Mouse (Mus musculus) spleen, postnatal 14 days (tissue): ENCODE measurements around the gene Pde5a.

ENCODE experiments used
- DNase-seq, 2 experiments: peaks; one replicate each; pipeline ENCODE4 v3.0.0; 2021 to 2022; ENCODE audit warnings: low spot score in 2 of 2

Pde5a gene

DNA sequence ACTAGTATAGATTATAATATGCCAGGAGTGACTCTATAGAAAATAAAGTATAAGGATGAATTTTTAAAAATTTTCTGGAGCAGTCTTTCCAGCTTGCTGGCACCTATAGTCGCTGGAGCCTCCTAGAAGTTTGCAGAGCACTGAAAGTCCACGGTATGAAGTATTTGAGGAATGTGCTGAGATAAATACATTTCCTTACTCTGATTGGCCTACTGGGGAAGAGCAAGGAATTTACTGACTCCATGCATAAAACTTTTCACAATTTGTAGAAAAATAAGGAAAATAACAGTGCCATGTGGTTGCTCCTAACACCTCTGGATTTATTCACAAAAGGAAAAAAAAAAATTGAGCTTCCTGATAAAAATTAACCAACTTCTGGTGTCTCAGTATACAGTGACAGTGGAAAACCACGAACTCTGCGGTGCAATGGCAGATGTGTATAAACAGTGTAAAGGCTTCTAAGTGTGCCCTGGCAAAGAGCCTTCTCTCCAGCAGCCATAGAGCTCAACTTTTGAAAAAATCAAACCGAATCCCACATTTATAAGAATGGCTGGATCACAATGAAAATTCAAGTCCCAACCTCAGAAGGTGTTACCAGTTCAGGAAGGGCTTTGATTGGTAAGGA is 119.8 kb downstream of the Pde5a start:
- no peak for DNase-seq

- no peak for DNase-seq
Measured at GRCm38 (mm10) chr3:122855149-122855548, 126.4 kb downstream of the Pde5a start.

DNA sequence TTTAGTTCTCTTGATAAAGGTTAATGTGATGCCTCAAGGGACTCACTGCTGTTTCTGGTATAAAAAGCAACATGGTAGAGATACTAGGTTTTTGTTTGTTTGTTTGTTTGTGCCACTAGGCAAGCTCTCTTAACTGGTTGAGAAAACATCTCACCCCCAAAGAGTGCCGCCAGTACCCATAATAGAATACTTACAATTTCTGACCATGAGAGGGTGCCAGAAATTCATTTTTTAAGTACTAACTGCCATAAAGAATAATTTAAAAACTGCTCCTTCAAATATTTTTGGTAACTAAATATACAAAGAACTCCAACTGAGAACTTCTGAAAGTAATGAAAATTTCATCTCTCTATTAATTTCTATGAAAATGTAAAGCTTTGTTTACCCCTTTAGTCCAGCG is 131.1 kb downstream of the Pde5a start:
- no peak for DNase-seq

DNA sequence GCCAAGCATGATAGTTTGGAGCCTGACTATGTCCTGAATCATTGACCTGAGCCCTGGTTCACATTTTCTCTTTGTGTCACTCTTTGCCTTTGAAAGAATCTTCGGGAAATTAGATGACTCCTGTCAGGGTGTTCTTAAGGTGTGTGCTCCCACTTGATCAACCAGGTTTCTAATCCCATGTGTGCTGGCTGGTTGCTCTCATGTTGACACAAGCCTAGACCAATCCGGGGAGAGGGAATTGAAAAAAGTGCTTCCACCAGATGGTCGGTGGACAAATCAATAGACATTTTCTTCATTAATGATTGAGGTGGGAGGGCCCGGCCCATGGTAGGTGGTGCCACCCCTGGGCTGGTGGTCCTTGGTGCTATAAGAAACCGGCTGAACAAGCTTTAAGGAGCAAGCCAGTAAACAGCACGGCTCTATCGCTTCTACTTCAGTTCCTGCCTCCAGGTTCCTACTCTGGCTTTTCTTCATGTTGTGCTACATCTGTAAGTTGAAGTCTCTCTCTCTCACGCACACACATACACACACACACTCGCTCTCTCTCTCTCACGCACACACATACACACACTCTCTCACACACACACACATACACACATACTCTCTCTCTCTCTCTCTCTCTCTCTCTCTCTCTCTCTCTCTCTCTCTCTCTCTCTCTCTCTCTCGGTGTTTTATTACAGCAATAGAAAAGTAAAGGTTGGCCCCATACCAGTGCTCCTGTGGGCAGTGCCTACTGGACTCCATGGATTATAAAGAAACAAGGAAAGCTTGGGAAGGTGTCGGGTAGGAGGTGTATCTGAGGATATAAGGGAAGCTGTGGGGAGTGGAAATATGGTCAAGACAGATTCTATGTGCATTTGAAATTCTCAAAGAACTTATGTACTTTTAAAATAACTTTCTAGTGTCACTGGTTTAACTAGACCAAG is 132.1 kb downstream of the Pde5a start:
- no peak for DNase-seq

GRCm38 (mm10) chr3:122865092-122865491 is 136.3 kb downstream of the Pde5a start:
- no peak for DNase-seq

GRCm38 (mm10) chr3:122868270-122868669 is 139.5 kb downstream of the Pde5a start:
- no peak for DNase-seq

DNA sequence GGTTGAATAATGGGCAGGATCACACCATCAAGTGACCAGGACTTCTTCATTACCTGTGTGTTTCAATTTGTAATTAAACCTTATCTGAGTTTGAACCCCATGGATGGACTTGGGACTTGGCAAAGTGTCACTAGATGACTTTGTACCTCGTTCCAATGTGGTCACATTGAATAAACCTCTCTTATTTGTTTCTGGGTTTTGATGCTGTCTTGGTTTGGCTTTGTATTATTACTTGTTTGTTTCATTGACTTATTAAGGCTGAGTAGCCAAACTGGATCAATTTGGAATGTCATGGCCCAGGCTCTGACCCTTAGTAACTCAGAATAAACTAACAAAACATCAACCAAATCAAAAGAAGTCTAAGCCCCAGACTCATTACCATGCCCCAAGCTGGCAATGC is 142.8 kb downstream of the Pde5a start:
- no peak for DNase-seq

DNA sequence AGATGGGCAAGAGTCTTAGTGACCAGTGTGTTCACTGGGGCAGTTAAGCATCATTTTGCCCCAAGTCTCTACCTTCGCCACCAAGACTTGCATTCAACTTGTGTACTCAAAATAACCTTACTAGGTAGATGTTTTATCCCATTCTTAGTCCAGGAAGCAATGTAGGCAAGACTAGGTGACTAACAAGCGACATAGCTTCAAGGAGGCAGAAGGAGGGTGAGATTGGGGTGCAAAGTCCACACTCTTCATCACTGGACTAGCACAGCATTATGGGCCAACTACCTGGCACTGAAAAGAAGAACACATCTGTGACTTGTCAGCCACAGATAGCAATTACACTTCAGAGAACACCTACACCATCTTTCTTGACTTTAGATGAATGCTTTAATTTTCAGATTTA is 148.1 kb downstream of the Pde5a start:
- DNase-seq = no peak

- no peak for DNase-seq
Measured at GRCm38 (mm10) chr3:122877543-122877942, 148.8 kb downstream of the Pde5a start.

GRCm38 (mm10) chr3:122878705-122879315 is 150.1 kb downstream of the Pde5a start:
- DNase-seq = no peak

GRCm38 (mm10) chr3:122887505-122888301 is 159.0 kb downstream of the Pde5a start:
- no peak for DNase-seq

DNA sequence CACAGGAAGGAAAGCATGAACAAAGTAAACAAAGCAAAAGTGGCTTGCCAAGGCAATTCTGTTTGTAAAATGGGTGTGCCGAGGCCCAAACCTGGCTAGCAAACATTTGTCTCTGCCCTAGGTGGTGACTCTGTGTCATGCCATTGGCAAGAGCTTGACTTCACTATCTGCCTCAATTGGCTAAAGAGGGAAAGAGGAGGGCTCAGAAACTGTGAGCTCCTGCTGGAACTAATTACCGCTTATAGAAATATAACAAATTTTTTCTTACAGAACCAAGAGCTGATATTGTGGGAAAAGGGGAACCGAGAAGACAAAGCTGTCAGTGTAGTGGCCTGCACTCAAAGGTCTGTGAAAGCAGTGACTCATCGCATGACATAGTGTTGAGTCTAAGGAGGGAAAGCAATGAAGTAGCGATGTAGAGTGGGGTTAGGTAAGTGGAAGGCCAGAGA is 159.6 kb downstream of the Pde5a start:
- no peak for DNase-seq

- no peak for DNase-seq
Measured at GRCm38 (mm10) chr3:122894772-122895171, 166.0 kb downstream of the Pde5a start, which contains the start of gene Fabp2. Gene Fabp2, plus strand, starts transcription at chr3:122895072.

GRCm38 (mm10) chr3:122895189-122895731 is 166.5 kb downstream of the Pde5a start:
- DNase-seq = no peak

DNA sequence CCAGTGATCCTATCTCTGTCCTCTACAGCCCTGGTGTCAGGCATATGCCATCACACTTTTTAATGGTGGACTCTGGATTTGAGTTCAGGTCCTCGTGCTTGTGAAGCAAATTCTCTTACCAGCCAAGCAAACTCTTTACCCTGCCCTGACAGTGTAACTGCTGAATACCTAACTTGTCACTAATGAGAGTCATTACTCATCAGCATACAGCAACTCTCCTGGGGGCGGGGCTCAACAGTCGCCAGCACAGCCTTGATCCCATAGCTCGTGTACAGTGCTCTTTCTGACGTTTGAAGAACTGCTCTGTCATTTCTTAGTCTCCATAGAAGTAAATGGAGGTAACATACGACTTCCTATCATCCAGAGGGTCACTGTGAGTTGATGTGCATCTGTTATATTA is 169.5 kb downstream of the Pde5a start:
- DNase-seq = no peak

- DNase-seq = no peak
Measured at GRCm38 (mm10) chr3:122903746-122904433, 175.1 kb downstream of the Pde5a start.

DNA sequence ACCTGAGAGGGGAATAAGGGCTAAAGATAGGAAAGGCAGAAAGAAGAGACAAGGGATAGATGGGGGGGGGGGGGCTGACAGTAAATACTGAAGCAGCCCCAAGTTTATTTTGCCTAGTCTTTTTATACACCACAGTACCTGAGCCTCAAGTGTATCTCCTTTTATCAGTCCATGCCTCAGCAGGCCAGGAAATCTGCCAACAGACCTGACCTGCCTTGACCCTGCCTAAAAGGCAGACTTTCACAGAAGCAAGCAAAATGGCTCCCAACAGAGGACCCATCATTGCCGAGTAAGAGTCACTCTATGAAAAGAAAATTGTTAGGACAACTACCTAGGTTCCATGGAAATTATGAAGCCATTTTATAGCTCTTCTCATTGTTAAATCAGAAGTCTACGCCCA is 179.1 kb downstream of the Pde5a start:
- DNase-seq = no peak
